Mouse (Mus musculus): ENCODE results near the gene Nrarp. TPM values are rescaled to one million over a fixed set of nuclear protein-coding genes. Genes with fewer than 3 reads are reported as not detected.
A peak's percentile ranks its signal among the peaks of the same experiment; 100 is the strongest.

Nrarp gene
- total RNA-seq, 2 experiments from 2014 or later: 11.3 to 13.6 TPM

- no peak for DNase-seq
- intact Hi-C loops (cut with DNase I; ENCODE audit: low total_unique reads): no loop called here
Observed at GRCm38 (mm10) chr2:25171769-25172153, 8.8 kb upstream of the Nrarp start.

DNA sequence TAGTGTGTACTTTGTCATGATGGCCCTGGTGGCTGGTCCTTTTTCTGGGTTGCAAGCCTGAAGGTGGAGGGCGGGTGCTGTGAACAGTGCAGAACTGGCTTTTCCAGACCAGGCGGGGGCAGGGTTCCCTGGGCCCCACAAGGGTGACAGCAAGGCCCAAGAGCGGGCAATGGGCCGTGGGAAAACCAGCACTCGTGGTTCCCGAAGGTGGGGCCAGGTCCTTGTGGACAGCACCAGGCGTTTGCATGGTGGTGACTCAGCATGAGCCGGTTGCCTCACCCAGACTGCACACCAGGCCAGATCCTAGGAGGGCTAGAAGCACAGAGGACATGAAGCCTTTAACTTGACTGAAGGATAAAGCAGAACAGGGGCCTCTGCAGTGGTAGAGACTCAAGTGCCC, 7.9 kb upstream of the Nrarp start:
- intact Hi-C loops (cut with DNase I; ENCODE audit: low total_unique reads): no loop called here

DNA sequence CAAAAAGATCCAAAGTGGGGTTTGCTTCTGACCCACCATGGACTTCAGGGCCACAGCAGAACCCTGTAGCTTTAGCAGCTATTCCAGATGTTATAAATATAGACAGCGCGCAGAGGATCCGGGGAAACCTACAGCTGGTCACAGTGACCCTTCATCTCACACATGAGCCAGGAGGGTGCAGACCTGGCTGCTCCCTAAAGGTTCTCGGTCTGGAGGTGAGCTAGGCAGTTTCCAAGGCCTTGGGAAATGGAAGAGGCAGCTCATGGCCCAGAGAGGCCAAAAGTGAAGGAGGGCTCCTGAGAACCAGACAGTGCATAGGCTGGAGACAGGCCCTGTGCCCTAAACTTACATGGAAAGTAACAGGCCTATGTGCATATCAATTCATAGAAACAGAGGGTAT, 6.7 kb upstream of the Nrarp start:
- DNase-seq: no peak
- intact Hi-C loops (cut with DNase I; ENCODE audit: low total_unique reads): no loop called here

More for the DNA sequence above, 7.9 kb upstream of the Nrarp start:
- no peak for DNase-seq

DNA sequence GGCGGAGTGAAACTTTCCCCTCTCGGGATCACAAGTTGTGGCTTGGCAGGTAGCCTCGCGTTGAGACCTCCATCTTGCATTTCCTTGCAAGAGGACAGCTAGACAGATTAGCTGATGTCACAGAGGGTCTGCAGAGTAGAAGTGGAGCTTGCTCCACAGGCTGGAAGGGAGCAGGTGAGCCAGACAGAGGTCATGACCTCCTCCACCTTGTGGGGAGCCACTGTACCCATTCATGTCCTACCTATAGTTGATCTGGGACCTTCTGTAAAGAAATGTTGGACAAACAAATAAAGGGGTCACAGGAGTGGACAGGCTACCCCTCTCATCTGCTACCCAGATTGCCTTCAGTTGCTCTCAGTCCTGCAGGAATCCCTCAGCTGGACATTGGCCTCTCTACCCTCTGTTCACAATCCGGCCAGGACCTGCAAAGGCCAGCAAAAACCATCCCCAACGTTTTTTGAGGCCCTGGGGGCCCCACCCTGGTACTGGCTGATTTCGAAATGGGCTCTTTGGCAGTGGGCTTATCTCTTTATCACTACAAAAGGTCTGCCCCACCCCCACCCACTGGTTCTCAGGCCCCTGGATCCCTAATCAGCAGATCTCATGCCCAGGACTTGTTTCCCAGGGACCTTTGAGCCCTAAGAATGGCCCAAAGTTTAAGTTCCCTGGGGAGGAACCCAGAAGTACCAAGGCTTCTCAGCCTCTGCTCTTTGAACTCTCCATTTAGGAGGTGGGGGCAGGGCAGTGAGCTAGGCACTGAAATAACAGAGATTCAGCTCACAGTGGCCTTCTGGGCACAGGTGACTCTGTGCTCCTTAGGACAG, 5.5 kb upstream of the Nrarp start:
- intact Hi-C loops (cut with DNase I; ENCODE audit: low total_unique reads): loop anchor here (5.0 kb wide), 1 partner anchor 48 kb away; no protein-coding TSS in a partner anchor
- DNase-seq: no peak

- intact Hi-C loops (cut with DNase I; ENCODE audit: low total_unique reads): loop anchor here (5.0 kb wide), 1 partner anchor 48 kb away; no protein-coding TSS in a partner anchor
- no peak for DNase-seq
Observed at GRCm38 (mm10) chr2:25175690-25176078, 4.9 kb upstream of the Nrarp start.

GRCm38 (mm10) chr2:25176573-25176972, 4.0 kb upstream of the Nrarp start:
- intact Hi-C loops (cut with DNase I; ENCODE audit: low total_unique reads): loop anchor here (5.0 kb wide), 1 partner anchor 49 kb away; no protein-coding TSS in a partner anchor
- DNase-seq: no peak

- intact Hi-C loops (cut with DNase I; ENCODE audit: low total_unique reads): loop anchor here (5.0 kb wide), 1 partner anchor 50 kb away; no protein-coding TSS in a partner anchor
- DNase-seq: no peak
Observed at GRCm38 (mm10) chr2:25177076-25177475, 3.5 kb upstream of the Nrarp start.

DNA sequence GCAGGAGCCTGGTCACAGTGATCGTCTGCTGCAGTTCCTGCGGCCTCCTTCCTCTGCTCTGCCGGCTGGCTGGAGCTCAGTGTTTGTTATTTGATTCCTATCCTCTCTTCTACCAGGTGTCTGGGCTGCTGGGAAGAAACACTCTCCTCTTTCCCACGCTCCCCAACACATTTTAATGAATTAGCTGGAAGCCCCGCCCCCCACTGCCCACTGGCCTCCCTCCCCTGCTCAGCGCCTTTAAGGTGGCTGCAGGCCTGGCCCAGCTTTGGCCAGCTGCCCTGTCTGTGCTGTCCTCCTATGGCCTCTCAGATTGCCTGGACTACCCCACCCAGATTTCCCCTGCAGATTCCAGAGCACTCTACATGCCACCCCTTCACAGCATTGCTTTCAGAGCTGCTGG, 2.9 kb upstream of the Nrarp start:
- intact Hi-C loops (cut with DNase I; ENCODE audit: low total_unique reads): loop anchor here (5.0 kb wide), 1 partner anchor 50 kb away; no protein-coding TSS in a partner anchor
- peak; percentile 52 for DNase-seq

- intact Hi-C loops (cut with DNase I; ENCODE audit: low total_unique reads): loop anchor here (5.0 kb wide), 1 partner anchor 51 kb away; no protein-coding TSS in a partner anchor
Observed at GRCm38 (mm10) chr2:25178285-25178972, 2.1 kb upstream of the Nrarp start.

DNA sequence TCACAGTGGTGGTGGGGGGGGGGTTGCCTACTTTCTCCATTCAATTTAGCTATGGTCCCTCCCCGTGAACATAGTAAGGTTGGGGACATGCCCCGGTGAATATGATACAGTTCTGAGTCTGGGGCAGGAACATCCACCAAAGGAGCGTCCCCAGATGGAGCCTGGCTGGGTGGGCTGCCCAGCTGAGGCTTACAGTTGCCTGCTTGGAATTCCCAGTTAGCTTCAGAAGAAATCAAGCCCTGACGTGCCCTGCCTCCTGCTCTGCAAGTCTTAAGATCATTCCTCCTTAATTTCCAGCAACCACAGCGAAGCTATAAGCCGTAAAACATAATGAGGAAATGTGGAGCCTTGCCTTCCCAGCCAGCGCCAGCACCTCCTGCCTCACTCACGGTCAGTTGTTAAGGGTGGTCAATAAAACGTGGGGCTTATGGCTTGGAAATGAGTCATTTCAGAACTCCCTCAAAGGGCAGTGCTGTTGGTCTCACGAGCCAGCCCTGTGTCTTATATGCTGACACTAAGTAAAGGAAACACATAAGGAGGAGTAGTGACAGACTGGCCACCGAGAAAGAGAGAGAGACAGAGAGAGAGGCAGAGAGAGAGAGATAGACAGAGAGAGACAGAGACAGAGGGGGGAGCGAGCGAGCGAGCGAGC, 866 bp upstream of the Nrarp start:
- intact Hi-C loops (cut with DNase I; ENCODE audit: low total_unique reads): loop anchor here (5.0 kb wide), 1 partner anchor 52 kb away; no protein-coding TSS in a partner anchor

More at GRCm38 (mm10) chr2:25178285-25178972, 2.1 kb upstream of the Nrarp start:
- DNase-seq: no peak

GRCm38 (mm10) chr2:25180973-25181890, 674 bp downstream of the Nrarp start:
- intact Hi-C loops (cut with DNase I; ENCODE audit: low total_unique reads): no loop called here
- DNase-seq: no peak

More for the DNA sequence above, 866 bp upstream of the Nrarp start:
- no peak for DNase-seq

- DNase-seq: no peak
- intact Hi-C loops (cut with DNase I; ENCODE audit: low total_unique reads): no loop called here
Observed at GRCm38 (mm10) chr2:25181891-25182397, 1.4 kb downstream of the Nrarp start.

DNA sequence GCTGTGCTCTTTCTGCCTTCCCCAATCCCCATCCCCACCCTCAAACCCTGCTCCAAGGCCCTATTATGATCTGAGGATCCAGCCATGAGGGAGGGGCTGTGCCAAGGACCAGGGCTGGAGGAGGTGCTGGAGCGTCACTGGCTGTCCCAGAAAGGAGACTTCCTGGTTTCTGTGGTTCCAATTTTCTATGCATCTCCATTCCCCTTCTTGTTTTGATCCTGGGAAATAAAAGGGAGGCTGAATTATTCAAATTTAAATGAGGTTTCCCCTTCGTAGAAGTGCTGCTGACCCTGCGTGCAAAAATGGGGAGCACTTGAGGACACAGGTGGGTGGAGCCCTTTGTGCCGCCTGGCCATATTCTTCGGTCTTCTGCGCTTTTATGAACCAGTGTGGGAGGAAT, 2.1 kb downstream of the Nrarp start:
- DNase-seq: no peak
- intact Hi-C loops (cut with DNase I; ENCODE audit: low total_unique reads): no loop called here

- intact Hi-C loops (cut with DNase I; ENCODE audit: low total_unique reads): no loop called here
- DNase-seq: no peak
Observed at GRCm38 (mm10) chr2:25183336-25183735, 2.8 kb downstream of the Nrarp start.

DNA sequence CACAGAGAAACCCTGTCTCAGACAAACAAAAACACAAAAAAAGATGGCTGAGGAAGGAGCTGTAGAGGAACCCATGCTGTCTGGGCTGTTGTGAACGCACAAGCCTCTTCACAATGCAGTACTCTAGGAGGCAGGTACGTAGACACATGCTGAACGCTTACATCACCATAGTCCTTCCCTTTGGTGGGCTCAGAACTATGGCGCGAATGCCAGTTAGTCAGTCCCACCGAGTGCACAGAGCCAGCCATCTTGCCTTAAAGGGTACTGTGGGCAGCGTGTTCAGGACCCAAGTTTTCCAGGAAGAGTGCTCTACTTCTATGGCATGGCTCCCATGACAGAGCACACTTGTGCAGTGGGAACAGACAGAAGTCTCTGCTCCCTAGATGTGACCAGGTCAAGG, 3.9 kb downstream of the Nrarp start:
- DNase-seq: no peak
- intact Hi-C loops (cut with DNase I; ENCODE audit: low total_unique reads): no loop called here

DNA sequence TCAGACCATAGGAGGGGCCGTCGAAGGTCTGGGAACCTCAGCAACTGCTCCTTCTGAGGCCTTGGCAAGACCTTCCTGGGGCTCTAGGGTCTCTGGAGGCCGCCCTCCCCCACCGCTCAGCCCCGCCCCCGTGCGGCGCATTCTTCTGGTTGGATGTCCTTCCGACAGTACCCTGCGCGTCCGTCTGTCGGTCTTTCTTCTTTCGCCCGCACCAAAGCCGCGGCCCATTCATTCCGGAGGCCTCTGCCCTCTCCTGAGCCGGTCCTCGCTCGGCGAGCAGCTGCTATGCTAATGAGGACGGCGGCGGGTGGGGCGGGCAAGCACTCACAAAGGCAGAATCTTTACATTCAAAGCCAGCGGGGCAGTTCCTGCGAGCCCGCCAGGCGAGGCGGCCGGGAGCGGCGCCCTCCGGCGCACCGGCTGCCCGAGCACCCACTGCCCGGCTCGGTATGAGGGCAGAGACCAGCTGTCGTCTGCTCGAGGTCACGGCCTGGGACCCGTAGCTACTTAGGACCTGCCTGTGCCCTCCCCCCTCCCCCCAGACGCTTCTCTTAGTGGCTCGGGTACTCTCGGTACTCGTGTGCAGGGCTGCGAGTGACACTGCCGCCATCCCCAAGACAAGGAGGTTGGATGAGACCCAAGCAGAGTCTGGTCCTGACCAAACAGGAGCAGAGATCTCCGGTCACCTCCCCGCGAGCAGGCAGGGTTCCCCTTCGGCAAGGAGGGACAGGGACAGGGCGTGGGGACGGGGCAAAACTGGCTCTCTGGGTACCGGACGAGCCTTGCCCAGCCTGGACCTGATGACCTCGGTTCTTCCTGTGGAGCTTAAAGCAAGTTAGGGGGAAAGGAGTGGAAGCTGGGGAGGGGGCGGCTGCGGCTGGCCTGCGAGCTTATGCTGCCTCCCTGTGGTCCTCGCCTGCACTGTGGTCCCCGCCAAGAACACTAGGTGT, 5.3 kb downstream of the Nrarp start:
- intact Hi-C loops (cut with DNase I; ENCODE audit: low total_unique reads): no loop called here
- DNase-seq: peak; percentile 52

GRCm38 (mm10) chr2:25186575-25186930, 6.0 kb downstream of the Nrarp start:
- intact Hi-C loops (cut with DNase I; ENCODE audit: low total_unique reads): no loop called here
- DNase-seq: no peak

- intact Hi-C loops (cut with DNase I; ENCODE audit: low total_unique reads): no loop called here
- DNase-seq: no peak
Observed at GRCm38 (mm10) chr2:25187841-25188240, 7.3 kb downstream of the Nrarp start.

Data from gastrocnemius, postnatal 14 days (tissue).